Mouse (Mus musculus): ENCODE results near the gene Qrich2.

DNA sequence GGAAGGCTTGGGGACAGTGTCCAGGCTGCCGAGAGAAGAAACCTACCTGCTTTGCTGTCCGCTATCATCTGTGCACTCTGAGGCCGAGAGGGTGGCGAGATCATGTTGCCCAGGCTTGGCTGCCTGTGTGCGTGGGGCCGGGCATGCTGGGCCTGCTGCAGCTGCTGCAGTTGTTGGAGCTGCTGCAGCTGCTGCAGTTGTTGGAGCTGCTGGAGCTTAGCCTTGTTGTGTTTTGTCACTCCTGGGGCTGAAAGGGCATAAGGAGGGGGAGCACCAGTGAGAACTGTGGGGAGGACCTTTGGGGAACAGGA, 23.2 kb downstream of the Qrich2 start:
- TF ChIP-seq POLR2A (IDR thresholded peaks at IDR 0.05; ENCODE audit: insufficient read depth, low read depth, low read length) (no peak), CTCF (IDR thresholded peaks at IDR 0.05; ENCODE audit: insufficient read depth, low read depth, low read length) (no peak)

All from olfactory bulb, adult 2 months (tissue).